Mouse (Mus musculus) retina, embryonic 14.5 days (tissue): ENCODE results near the gene Cdcp1.

ENCODE experiments used
- DNase-seq: peaks from one replicate; pipeline ENCODE4 v3.0.0-alpha.2; 2015; ENCODE audit warnings: low spot score

Cdcp1 gene

DNA sequence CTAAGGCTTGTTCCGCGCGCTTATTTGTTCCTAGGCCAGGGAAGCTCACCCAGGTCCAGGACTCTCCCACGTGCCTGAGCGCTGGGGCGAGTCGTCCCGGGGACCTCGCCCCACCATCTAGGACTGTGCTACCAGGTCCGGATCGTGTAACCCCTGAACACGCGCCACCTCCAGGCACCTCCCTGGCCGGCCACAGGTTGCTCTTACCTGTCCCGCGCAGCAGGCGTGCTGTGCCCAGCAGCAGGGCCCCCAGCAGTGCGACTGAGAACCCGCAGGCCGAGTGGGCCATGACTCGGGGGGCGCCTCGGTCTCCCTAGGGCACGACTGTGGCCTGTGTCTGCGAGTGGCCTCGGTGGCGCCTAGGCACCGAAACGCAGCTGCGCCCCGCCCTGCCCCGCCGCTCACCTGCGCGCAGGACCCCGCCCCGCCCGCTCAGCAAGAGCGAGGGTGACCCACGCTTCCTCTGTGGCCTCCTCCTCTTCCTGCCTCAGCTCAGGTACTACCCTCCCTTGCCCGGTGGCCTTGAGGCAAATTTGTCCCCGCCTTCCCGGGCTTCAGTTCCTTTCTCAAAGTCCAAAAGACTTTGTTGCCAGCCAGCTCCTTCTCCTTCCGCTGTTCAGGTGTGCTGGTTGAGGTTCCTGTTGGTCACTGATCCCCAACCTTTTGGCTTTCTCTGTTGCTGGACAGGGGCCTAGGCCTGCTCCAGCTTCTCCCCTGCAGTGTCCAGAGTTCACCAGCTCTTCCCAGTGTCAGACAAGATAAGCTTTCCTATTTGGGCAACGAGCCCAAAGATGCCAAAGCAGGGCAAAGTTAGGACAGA lies at the start of gene Cdcp1:
Cdcp1 (minus strand) TSS at position 418 of the 820 bp plus-strand sequence.
- DNase-seq: no peak

GRCm38 (mm10) chr9:123260611-123261021 lies 44.8 kb upstream of the Cdcp1 start, which contains the start of gene Tmem158:
Gene Tmem158, minus strand, starts transcription at chr9:123260764.
- DNase-seq: peak; percentile 89

- DNase-seq: no peak
Measured at GRCm38 (mm10) chr9:123259896-123260610, 44.2 kb upstream of the Cdcp1 start.

- peak; percentile 88 for DNase-seq
Measured at GRCm38 (mm10) chr9:123259461-123259895, 43.6 kb upstream of the Cdcp1 start.

DNA sequence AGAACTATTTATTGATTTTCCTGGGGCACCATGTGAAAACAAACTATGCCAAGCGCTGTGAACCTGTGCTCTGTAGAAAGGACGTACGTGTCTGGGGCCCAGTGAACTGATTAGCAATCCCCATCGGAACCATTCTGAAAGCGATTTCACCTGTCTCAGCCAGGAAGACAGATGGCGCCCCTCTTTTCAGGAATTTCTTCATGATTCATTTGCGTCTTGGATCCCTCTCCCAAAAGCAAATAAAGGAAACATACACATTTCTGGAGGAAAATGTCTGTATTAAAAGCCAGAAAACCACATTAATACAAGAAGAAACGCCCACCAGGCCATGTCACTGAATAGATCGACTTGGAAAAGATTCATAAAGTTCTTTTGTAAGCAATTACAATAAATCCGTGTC lies 43.0 kb upstream of the Cdcp1 start:
- DNase-seq: no peak

DNA sequence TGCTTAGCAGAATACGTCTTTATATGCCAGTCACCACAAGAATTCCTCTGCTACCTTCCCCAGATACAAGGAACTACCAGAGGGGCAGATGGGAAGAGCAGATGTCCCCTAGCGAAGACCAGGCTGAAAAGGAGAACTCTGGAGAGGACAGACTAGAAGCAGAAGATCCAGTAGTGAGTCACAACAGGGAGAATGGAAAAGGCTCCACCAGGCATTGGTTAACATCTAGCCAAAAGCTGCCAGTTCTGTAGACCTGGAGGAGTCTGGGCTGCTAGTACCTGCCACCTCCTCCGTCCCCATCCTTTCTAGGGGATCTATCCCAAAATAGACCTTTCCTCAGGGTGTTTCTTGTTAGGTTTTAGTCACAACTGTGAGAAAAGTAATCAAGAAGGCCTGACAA lies 39.9 kb upstream of the Cdcp1 start:
- DNase-seq: no peak

DNA sequence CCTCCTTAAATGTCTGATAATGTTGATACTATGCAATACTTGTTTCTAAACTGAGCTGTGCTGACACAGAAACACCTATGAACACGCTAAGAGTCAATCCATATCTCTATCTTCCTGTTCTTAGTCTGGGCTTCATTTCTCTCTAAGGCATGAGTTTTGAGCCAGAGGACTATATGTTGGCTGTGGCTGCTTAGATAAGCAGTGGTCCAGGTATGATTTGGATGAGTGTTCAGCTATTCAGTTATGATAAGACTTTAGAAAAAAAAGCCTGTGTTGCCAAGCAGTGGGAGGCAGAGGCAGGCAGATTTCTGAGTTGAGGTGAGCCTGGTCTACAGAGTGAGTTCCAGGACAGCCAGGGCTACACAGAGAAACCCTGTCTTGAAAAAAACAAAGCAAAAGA lies 32.2 kb upstream of the Cdcp1 start:
- no peak for DNase-seq

GRCm38 (mm10) chr9:123245146-123245545 lies 29.3 kb upstream of the Cdcp1 start:
- no peak for DNase-seq

- no peak for DNase-seq
Measured at GRCm38 (mm10) chr9:123243988-123244387, 28.1 kb upstream of the Cdcp1 start.

- no peak for DNase-seq
Measured at GRCm38 (mm10) chr9:123241191-123241590, 25.4 kb upstream of the Cdcp1 start.

DNA sequence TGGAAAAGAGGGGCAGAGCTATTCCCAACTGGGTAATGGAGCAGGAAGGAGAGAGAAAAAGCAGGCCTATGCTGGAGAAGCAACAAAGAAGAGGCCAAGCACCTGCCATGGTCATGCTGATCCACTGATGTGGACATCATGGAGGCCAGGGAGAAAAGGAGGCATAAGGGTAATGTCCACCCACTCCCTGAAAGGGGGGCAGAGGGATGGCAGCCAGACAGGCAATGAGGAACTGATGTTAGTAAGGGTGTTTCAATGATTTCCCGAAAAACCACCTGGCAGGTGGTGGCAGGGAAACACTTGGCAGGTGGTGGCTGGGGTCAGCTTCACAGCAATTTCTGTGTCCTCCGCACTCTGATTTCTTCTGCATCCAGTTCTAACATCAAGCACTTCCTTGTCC lies 24.9 kb upstream of the Cdcp1 start:
- DNase-seq: no peak

DNA sequence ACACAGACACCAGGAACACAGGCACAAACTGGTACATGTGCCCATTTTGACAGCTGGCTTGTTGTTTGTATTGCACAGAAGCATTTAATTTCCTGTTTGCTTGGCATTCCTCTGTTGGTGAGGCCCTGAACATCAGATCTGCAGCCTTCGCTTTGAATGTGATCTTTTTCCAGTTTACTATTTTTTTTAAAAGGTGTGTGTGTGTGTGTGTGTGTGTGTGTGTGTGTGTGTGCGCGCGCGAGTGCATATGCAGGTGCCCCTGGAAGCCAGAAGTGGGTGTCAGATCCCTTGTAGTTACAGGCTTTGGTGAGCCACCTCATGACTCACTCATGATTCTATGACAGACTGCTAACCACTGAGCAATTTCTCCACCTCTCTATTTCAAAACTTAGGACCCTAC lies 24.4 kb upstream of the Cdcp1 start:
- no peak for DNase-seq

- DNase-seq: no peak
Measured at GRCm38 (mm10) chr9:123239651-123240050, 23.8 kb upstream of the Cdcp1 start.

- DNase-seq: no peak
Measured at GRCm38 (mm10) chr9:123238256-123239045, 22.6 kb upstream of the Cdcp1 start.

GRCm38 (mm10) chr9:123237739-123238138 lies 21.9 kb upstream of the Cdcp1 start:
- no peak for DNase-seq

- DNase-seq: no peak
Measured at GRCm38 (mm10) chr9:123235621-123236020, 19.8 kb upstream of the Cdcp1 start.

GRCm38 (mm10) chr9:123229826-123230225 lies 14.0 kb upstream of the Cdcp1 start:
- DNase-seq: no peak

GRCm38 (mm10) chr9:123228671-123229070 lies 12.8 kb upstream of the Cdcp1 start:
- no peak for DNase-seq

GRCm38 (mm10) chr9:123227106-123227750 lies 11.4 kb upstream of the Cdcp1 start:
- no peak for DNase-seq

DNA sequence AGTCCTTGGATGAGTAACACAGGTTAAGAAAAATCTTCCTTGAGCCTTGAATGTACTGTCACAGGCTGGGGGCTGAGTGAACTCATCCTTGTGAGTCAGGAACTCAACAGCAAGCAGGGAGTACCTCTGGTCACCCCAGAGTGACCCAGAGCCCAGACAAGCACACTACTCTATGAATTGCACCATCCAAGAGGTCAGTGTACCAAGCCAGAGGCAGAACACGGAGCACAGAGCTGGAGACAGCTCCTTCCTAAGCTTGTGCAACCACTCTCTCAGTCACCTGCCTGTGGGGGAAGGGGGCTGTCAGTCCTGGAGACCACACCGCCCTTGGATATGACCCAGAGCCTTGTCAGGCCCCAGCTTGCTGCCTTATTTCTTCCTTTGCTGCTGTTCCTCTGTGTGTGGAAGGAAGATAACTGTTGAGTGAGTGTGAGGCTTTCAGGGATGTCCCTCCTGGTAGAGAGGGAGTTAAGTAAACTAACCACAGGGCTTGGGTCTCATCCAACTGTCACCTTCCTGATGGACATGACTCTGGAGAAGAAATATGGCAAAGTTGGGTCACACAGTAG lies 9.1 kb upstream of the Cdcp1 start:
- DNase-seq: no peak

DNA sequence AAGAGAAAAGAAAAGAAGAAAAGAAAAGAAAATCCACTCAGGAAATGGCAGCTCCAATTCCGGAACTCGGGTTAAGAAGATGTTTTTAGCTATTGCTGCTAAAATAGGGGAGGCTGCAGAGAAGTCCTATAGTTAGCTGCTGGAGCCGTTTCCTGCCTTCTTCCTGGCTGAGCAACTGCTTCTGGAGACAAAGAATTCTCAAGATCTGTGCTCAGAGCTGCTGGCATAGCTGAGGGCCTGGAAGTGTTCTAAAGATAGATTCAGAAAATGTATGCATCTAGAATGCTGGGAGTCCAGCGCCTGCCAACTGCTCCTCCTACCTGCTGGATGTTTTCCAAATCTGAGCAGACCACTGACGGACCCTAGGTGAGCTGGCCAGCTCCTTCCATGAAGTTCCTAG lies 4.0 kb upstream of the Cdcp1 start:
- DNase-seq: no peak

GRCm38 (mm10) chr9:123213371-123213770 lies 2.5 kb downstream of the Cdcp1 start:
- DNase-seq: no peak
